Mouse (Mus musculus): ENCODE data around the gene Hist1h3e. TPM values are rescaled to one million over a fixed set of nuclear protein-coding genes. Genes with fewer than 3 reads are reported as not detected.

Gene Hist1h3e
- polyA plus RNA-seq, 1 experiment from 2014 or later: 8.7 TPM

DNA sequence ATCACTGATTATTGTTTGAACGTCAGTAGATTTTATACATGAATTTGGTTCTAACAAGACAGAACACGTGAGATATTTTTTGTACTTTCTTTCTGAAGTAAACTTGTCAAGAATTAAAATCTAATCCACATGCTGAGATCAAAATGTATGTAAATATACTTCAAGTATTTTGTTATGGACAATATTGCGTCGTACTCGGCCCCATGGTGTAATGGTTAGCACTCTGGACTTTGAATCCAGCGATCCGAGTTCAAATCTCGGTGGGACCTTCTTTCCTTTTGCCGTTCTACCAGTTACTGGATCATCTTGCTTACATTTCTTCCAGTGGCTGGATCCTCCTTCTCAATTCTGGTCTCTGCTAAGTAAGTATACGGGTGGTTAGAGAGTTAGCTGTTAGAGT is 42.8 kb downstream of the Hist1h3e start:
- Histone ChIP-seq H3K4me1 (peaks cover 4% of the 10 kb centered on the region), H3K4me2 (peak overlapping the region; percentile 74), H3K9ac (peak overlapping the region; percentile 63), H3K4me3 (peak overlapping the region; percentile 55), H3K36me3 (no peaks in the 10 kb centered on the region), H3K9me3 (no peaks in the 10 kb centered on the region), H3K27ac (peak overlapping the region; percentile 39; the same call in 1 of the 2 replicates), H3K27me3 (no peaks in the 10 kb centered on the region)
- ATAC-seq (ENCODE audit: insufficient number of reproducible peaks, insufficient read depth, low FRiP score, low TSS enrichment, low read depth): no peak
- under 1% methylated on average over 10 of the region's 10 CpGs for WGBS

DNA sequence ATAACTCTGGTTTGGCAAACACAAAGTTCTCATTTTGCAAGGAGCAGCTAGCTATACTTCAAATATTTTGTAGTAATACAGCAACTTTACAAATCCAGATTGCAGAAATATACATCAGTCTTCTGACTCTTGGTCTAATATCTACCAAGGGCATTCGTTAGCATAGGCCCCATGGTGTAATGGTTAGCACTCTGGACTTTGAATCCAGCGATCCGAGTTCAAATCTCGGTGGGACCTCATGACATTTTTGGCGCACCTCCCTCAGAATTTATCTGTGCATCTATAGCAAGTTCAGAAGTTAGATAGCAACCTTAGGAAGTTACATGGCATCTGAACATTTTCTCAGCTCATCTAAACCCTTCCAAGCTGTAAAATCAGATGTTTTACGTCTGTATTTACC is 43.3 kb downstream of the Hist1h3e start:
- WGBS: under 1% methylated on average over 6 of the region's 6 CpGs
- Histone ChIP-seq H3K4me1 (peaks cover 4% of the 10 kb centered on the region), H3K9me3 (no peaks in the 10 kb centered on the region), H3K36me3 (no peaks in the 10 kb centered on the region), H3K4me3 (peak overlapping the region; percentile 55), H3K27ac (peak overlapping the region; percentile 39; the same call in 1 of the 2 replicates), H3K27me3 (no peaks in the 10 kb centered on the region), H3K9ac (peak overlapping the region; percentile 63), H3K4me2 (peak overlapping the region; percentile 74)
- ATAC-seq (ENCODE audit: insufficient number of reproducible peaks, insufficient read depth, low FRiP score, low TSS enrichment, low read depth): no peak

DNA sequence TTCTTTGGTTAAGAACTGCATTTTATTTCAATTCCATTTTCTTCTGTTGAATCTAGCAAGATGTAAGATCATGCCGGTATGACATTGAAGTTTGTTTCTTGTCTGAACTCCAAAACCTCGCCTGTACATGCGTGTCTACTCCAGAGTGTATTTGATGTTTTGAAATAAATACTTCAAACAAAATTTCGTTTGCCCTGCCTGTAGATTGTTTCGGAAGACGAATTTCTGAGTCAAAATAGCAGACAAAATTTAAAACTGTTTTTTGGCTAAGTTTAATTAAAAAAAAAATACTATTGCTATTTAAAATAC is 43.9 kb downstream of the Hist1h3e start:
- no peaks in the 10 kb centered on the region for H3K36me3 ChIP-seq
- H3K4me1 ChIP-seq: peaks cover 4% of the 10 kb centered on the region
- WGBS: under 1% methylated on average over 6 of the region's 6 CpGs
- H3K4me2 ChIP-seq: peak overlapping the region; percentile 74
- H3K9ac ChIP-seq: peak overlapping the region; percentile 33; the same call in 1 of the 2 replicates
- H3K27me3 ChIP-seq: no peaks in the 10 kb centered on the region
- peak overlapping the region; percentile 55 for H3K4me3 ChIP-seq
- no peak overlapping the region for H3K27ac ChIP-seq
- H3K9me3 ChIP-seq: no peaks in the 10 kb centered on the region
- ATAC-seq (ENCODE audit: insufficient number of reproducible peaks, insufficient read depth, low FRiP score, low TSS enrichment, low read depth): no peak

DNA sequence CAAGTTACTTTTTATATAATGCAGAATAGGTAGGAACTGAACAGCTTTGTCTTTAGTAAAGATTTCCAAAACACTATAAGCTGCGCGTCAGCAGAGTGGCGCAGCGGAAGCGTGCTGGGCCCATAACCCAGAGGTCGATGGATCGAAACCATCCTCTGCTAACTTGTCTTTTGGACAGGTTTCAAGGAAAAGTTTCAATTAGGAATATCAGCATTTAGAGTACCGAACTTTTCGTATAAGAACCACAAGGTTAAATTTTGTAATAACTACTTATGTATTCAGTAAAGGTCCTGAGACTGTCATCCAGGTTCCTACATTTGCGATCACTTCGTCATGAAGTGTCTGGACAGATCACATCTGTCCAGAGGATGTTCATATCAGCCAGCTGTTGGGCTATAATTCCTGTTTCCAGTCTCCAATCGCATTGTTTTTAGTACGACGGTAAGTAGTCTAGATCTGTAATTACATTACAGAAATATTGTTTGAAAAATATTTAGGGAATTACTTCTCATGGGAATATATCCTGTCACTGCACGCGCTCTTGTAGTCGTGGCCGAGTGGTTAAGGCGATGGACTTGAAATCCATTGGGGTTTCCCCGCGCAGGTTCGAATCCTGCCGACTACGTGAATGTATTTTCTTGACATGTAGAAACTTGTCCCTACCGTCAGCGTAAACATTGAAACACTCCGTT is 44.4 kb downstream of the Hist1h3e start:
- no peaks in the 10 kb centered on the region for H3K27me3 ChIP-seq
- H3K36me3 ChIP-seq: no peaks in the 10 kb centered on the region
- peak overlapping the region; percentile 74 for H3K4me2 ChIP-seq
- no peaks in the 10 kb centered on the region for H3K9me3 ChIP-seq
- ATAC-seq (ENCODE audit: insufficient number of reproducible peaks, insufficient read depth, low FRiP score, low TSS enrichment, low read depth): peak; percentile 89
- peak overlapping the region; percentile 55 for H3K4me3 ChIP-seq
- H3K9ac ChIP-seq: peak overlapping the region; percentile 66
- peak overlapping the region; percentile 73 for H3K27ac ChIP-seq
- peaks cover 4% of the 10 kb centered on the region for H3K4me1 ChIP-seq
- WGBS: under 1% methylated on average over 27 of the region's 27 CpGs

DNA sequence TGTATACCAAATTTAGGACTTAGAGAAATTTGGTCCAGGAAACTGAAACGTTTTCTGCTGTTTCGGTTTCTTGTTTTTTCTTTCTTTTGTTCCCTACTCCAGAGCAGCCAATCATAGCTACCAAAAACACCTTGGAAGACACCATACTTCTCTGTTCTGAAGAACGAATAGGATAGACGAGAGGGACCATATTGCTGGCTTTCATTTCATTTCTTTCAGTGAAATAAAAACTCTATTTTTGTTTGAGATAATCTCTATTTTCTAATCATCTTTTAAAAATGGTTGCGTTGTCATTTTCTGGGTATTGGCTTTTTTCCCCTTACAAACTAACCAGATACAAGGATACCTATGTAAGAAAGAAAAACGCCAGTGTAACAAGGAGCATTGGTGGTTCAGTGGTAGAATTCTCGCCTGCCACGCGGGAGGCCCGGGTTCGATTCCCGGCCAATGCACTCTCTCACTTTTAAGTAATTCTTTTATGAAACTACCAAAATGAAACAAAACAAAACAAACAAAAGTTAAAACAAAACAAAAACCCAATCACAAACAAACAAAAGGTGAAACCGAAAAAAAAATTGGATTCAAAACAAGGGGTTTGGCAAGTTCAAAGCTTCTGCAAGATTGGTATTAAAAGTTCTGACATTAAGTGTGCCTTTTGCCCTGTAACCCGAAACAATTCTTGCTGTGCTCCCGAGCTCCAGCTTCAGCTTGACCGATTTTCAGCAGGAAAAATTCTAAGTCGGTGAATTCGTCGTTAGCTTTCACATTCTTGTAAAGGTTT is 45.2 kb downstream of the Hist1h3e start:
- Histone ChIP-seq H3K4me1 (peaks cover 4% of the 10 kb centered on the region), H3K4me3 (peak overlapping the region; percentile 55), H3K36me3 (no peaks in the 10 kb centered on the region), H3K27me3 (no peaks in the 10 kb centered on the region), H3K4me2 (peak overlapping the region; percentile 74), H3K27ac (peak overlapping the region; percentile 73), H3K9ac (peak overlapping the region; percentile 66), H3K9me3 (no peaks in the 10 kb centered on the region)
- WGBS: under 1% methylated on average over 19 of the region's 19 CpGs
- ATAC-seq (ENCODE audit: insufficient number of reproducible peaks, insufficient read depth, low FRiP score, low TSS enrichment, low read depth): peak; percentile 65; the same call in 1 of the 2 replicates

DNA sequence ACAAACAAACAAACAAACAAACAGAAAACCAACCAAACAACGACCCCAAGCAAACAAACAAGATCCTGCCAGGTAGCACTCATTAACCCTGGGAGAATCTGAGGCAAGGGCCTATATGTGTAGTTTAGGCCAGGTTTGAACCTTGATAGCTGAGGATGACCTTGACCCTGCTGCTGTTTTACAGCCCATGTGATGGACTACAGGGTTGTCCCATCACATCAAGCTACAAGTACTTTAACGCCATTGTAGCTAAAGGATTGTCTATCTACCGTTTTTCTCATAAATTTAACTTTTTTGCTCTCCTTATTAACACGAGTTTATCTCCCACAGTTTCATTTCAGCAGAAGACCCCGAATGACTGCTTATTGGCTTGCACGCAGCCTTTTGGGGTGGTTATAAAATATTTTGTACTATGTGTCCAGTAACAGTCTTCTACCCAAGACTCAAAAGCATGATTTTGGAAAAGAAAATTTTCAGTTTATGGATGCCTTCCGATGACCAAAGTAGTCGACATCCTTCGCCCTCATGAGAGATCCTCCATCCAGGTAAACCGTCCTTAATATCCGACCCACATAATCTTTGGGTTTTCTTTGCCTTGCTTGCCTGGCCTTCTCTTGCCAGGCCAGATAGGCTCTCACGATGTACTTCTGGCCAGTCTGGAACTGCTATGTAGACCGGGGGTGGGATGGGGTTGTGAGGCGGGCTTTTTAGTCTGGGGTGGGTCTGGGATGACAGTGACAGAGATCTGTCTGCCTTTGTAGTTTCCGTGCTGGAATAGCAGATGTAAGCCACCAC is 46.1 kb downstream of the Hist1h3e start:
- no peaks in the 10 kb centered on the region for H3K36me3 ChIP-seq
- H3K27me3 ChIP-seq: no peaks in the 10 kb centered on the region
- no peaks in the 10 kb centered on the region for H3K9me3 ChIP-seq
- peak overlapping the region; percentile 74 for H3K4me2 ChIP-seq
- H3K4me1 ChIP-seq: peaks cover 4% of the 10 kb centered on the region
- peak overlapping the region; percentile 64 for H3K9ac ChIP-seq
- 53% methylated on average over 15 of the region's 15 CpGs for WGBS
- H3K27ac ChIP-seq: no peak overlapping the region
- no peak for ATAC-seq (ENCODE audit: insufficient number of reproducible peaks, insufficient read depth, low FRiP score, low TSS enrichment, low read depth)
- H3K4me3 ChIP-seq: peak overlapping the region; percentile 55

DNA sequence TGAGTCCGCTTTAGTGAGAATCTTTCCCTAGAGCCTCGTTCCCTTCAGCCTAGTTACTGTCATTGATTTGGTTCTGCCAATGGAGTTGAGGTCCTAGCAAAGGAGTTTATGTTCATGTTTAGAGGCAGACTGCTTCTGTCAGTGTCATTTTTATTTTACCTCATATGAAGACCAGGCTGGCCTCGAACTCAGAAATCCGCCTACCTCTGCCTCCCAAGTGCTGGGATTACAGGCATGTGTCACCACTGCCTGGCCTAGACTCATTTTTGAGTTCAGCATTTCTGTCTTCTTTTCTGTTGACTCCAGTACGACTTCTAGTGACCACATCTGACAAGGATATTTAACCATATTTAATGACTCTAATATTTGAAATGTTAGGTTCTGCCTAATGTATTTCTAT is 46.9 kb downstream of the Hist1h3e start:
- Histone ChIP-seq H3K27ac (no peak overlapping the region), H3K9me3 (no peaks in the 10 kb centered on the region), H3K4me3 (no peak overlapping the region), H3K4me2 (no peak overlapping the region), H3K4me1 (peaks cover 4% of the 10 kb centered on the region), H3K36me3 (no peaks in the 10 kb centered on the region), H3K9ac (no peak overlapping the region), H3K27me3 (no peaks in the 10 kb centered on the region)
- WGBS: 72% methylated on average over 5 of the region's 5 CpGs
- ATAC-seq (ENCODE audit: insufficient number of reproducible peaks, insufficient read depth, low FRiP score, low TSS enrichment, low read depth): no peak

DNA sequence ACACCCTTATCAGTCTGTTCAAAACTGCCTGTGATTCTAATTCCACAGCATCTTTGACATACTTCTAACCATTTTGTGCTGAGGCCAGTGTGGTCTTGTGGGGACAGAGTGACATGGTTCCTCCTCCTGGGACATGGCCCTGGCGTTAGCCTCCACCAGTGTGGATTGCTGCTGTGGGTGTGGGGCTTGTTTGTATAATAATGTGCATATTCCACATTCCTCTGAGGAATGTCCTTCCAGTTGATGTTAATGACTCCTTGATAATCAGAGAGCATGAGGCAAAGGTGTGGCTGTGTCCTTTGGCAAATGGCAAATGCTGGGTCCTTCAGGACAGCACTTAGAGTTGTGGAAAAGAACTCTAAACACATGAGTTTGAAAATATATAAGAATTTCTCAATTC is 48.7 kb downstream of the Hist1h3e start:
- Histone ChIP-seq H3K4me3 (no peak overlapping the region), H3K27ac (no peak overlapping the region), H3K9ac (no peak overlapping the region), H3K9me3 (no peaks in the 10 kb centered on the region), H3K36me3 (no peaks in the 10 kb centered on the region), H3K27me3 (no peaks in the 10 kb centered on the region), H3K4me2 (no peak overlapping the region), H3K4me1 (peaks cover 4% of the 10 kb centered on the region)
- ATAC-seq (ENCODE audit: insufficient number of reproducible peaks, insufficient read depth, low FRiP score, low TSS enrichment, low read depth): no peak
- 79% methylated on average over 1 of the region's 1 CpGs for WGBS

Small RNA genes within 50 kb of the gene (microRNA-seq; reads per million reads assigned to microRNA genes)
- gene Gm44297: not detected
- gene Gm44359: not detected
- gene Gm44394: not detected
- 0.55 reads per million for gene n-TStga1

Other genes starting within 250 kb of the Hist1h3e start
- 60.5 and 63.8 TPM in 2 replicates for gene Zfp322a, start 193.2 kb downstream of the Hist1h3e start, polyA plus RNA-seq (2015; fragmentation: Nextera tagmentation; extraction: Ambion mirVana)
- gene Abt1, start 138.5 kb downstream of the Hist1h3e start, polyA plus RNA-seq (2015; fragmentation: Nextera tagmentation; extraction: Ambion mirVana): 13.1 and 14.6 TPM in 2 replicates
- gene Btn1a1, start 96.5 kb downstream of the Hist1h3e start, polyA plus RNA-seq (2015; fragmentation: Nextera tagmentation; extraction: Ambion mirVana): not detected in 2 replicates
- gene Btn2a2, start 73.5 kb downstream of the Hist1h3e start, polyA plus RNA-seq (2015; fragmentation: Nextera tagmentation; extraction: Ambion mirVana): 1.5 and 1.7 TPM in 2 replicates
- 7.3 and 7.9 TPM in 2 replicates for gene Hist1h4h, start 31.3 kb downstream of the Hist1h3e start, polyA plus RNA-seq (2015; fragmentation: Nextera tagmentation; extraction: Ambion mirVana)
- gene Hist1h2af, start 28.5 kb downstream of the Hist1h3e start, polyA plus RNA-seq (2015; fragmentation: Nextera tagmentation; extraction: Ambion mirVana): 6.6 and 13.4 TPM in 2 replicates
- gene Hist1h3g, start 26.9 kb downstream of the Hist1h3e start, polyA plus RNA-seq (2015; fragmentation: Nextera tagmentation; extraction: Ambion mirVana): 5.3 and 6.7 TPM in 2 replicates
- 0.98 and 1.4 TPM in 2 replicates for gene Hist1h2bh, start 19.0 kb downstream of the Hist1h3e start, polyA plus RNA-seq (2015; fragmentation: Nextera tagmentation; extraction: Ambion mirVana)
- gene Hist1h3f, start 18.3 kb downstream of the Hist1h3e start, polyA plus RNA-seq (2015; fragmentation: Nextera tagmentation; extraction: Ambion mirVana): 1.2 and 1.3 TPM in 2 replicates
- 2.9 TPM in 1 of 2 replicates, not detected in the other for gene Hist1h4f, start 10.7 kb downstream of the Hist1h3e start, polyA plus RNA-seq (2015; fragmentation: Nextera tagmentation; extraction: Ambion mirVana)
- gene Hist1h1d, start 9.1 kb downstream of the Hist1h3e start, polyA plus RNA-seq (2015; fragmentation: Nextera tagmentation; extraction: Ambion mirVana): 0.52 and 0.61 TPM in 2 replicates
- 108 and 115 TPM in 2 replicates for gene Hist1h2ae, start 8.9 kb upstream of the Hist1h3e start, polyA plus RNA-seq (2015; fragmentation: Nextera tagmentation; extraction: Ambion mirVana)
- 7.5 and 10.6 TPM in 2 replicates for gene Hist1h2bg, start 9.0 kb upstream of the Hist1h3e start, polyA plus RNA-seq (2015; fragmentation: Nextera tagmentation; extraction: Ambion mirVana)
- 12.2 and 13.4 TPM in 2 replicates for gene Hist1h2bf, start 11.8 kb upstream of the Hist1h3e start, polyA plus RNA-seq (2015; fragmentation: Nextera tagmentation; extraction: Ambion mirVana)
- 1.7 and 3.1 TPM in 2 replicates for gene Hist1h2ad, start 12.0 kb upstream of the Hist1h3e start, polyA plus RNA-seq (2015; fragmentation: Nextera tagmentation; extraction: Ambion mirVana)
- gene Hist1h3d, start 13.4 kb upstream of the Hist1h3e start, polyA plus RNA-seq (2015; fragmentation: Nextera tagmentation; extraction: Ambion mirVana): 7.6 and 8.4 TPM in 2 replicates
- gene Hist1h4d, start 19.2 kb upstream of the Hist1h3e start, polyA plus RNA-seq (2015; fragmentation: Nextera tagmentation; extraction: Ambion mirVana): 141 and 160 TPM in 2 replicates
- gene Hist1h2be, start 58.8 kb upstream of the Hist1h3e start, polyA plus RNA-seq (2015; fragmentation: Nextera tagmentation; extraction: Ambion mirVana): 3.3 and 4.1 TPM in 2 replicates
- gene Hist1h1e, start 60.2 kb upstream of the Hist1h3e start, polyA plus RNA-seq (2015; fragmentation: Nextera tagmentation; extraction: Ambion mirVana): 24.8 and 26.3 TPM in 2 replicates
- 1.2 and 1.4 TPM in 2 replicates for gene Hist1h2ac, start 121.6 kb upstream of the Hist1h3e start, polyA plus RNA-seq (2015; fragmentation: Nextera tagmentation; extraction: Ambion mirVana)
- gene Hist1h2bc, start 121.8 kb upstream of the Hist1h3e start, polyA plus RNA-seq (2015; fragmentation: Nextera tagmentation; extraction: Ambion mirVana): 37.5 and 39.3 TPM in 2 replicates
- gene Hist1h1t, start 133.4 kb upstream of the Hist1h3e start, polyA plus RNA-seq (2015; fragmentation: Nextera tagmentation; extraction: Ambion mirVana): not detected in 2 replicates
- 6.3 and 9.0 TPM in 2 replicates for gene Hist1h4c, start 136.1 kb upstream of the Hist1h3e start, polyA plus RNA-seq (2015; fragmentation: Nextera tagmentation; extraction: Ambion mirVana)
- gene Hfe, start 148.5 kb upstream of the Hist1h3e start, polyA plus RNA-seq (2015; fragmentation: Nextera tagmentation; extraction: Ambion mirVana): 5.1 and 6.5 TPM in 2 replicates
- 25.0 and 28.9 TPM in 2 replicates for gene Hist1h1c, start 176.4 kb upstream of the Hist1h3e start, polyA plus RNA-seq (2015; fragmentation: Nextera tagmentation; extraction: Ambion mirVana)
- gene Hist1h3c, start 183.2 kb upstream of the Hist1h3e start, polyA plus RNA-seq (2015; fragmentation: Nextera tagmentation; extraction: Ambion mirVana): 11.3 and 14.4 TPM in 2 replicates
- gene Hist1h2bb, start 184.4 kb upstream of the Hist1h3e start, polyA plus RNA-seq (2015; fragmentation: Nextera tagmentation; extraction: Ambion mirVana): 3.5 and 4.2 TPM in 2 replicates
- 53.1 and 58.6 TPM in 2 replicates for gene Hist1h2ab, start 188.8 kb upstream of the Hist1h3e start, polyA plus RNA-seq (2015; fragmentation: Nextera tagmentation; extraction: Ambion mirVana)
- gene Hist1h3b, start 189.9 kb upstream of the Hist1h3e start, polyA plus RNA-seq (2015; fragmentation: Nextera tagmentation; extraction: Ambion mirVana): 15.6 and 18.1 TPM in 2 replicates
- gene Hist1h4b, start 194.6 kb upstream of the Hist1h3e start, polyA plus RNA-seq (2015; fragmentation: Nextera tagmentation; extraction: Ambion mirVana): 7.6 and 9.2 TPM in 2 replicates
- gene Hist1h4a, start 198.9 kb upstream of the Hist1h3e start, polyA plus RNA-seq (2015; fragmentation: Nextera tagmentation; extraction: Ambion mirVana): not detected in 2 replicates
- 5.8 and 8.6 TPM in 2 replicates for gene Hist1h3a, start 200.0 kb upstream of the Hist1h3e start, polyA plus RNA-seq (2015; fragmentation: Nextera tagmentation; extraction: Ambion mirVana)
- 4.5 and 5.9 TPM in 2 replicates for gene Hist1h1a, start 201.3 kb upstream of the Hist1h3e start, polyA plus RNA-seq (2015; fragmentation: Nextera tagmentation; extraction: Ambion mirVana)
- not detected in 2 replicates for gene Trim38, start 207.5 kb upstream of the Hist1h3e start, polyA plus RNA-seq (2015; fragmentation: Nextera tagmentation; extraction: Ambion mirVana)
- gene Slc17a2, start 244.6 kb upstream of the Hist1h3e start, polyA plus RNA-seq (2015; fragmentation: Nextera tagmentation; extraction: Ambion mirVana): not detected in 2 replicates